Mouse (Mus musculus) cerebellum, adult 8-10 months (tissue): ENCODE data around the gene Dnmt3c.
A peak's percentile ranks its signal among the peaks of the same experiment; 100 is the strongest.
"Not testable (repeated sequence)": the region's sequence is repeated elsewhere in the genome, so short reads cannot be mapped to it uniquely, and the experiment has no call there.

Experiments
- DNase-seq: peaks from one replicate; pipeline ENCODE4 v3.0.0; 2022

Gene Dnmt3c

GRCm38 (mm10) chr2:153696352-153696751 lies at the start of gene Dnmt3c:
Gene Dnmt3c, plus strand, starts transcription at chr2:153696652.
- DNase-seq, result no peak

- no peak for DNase-seq
Observed at GRCm38 (mm10) chr2:153648773-153649297, 47.6 kb upstream of the Dnmt3c start.

GRCm38 (mm10) chr2:153649298-153650013 lies 47.0 kb upstream of the Dnmt3c start, which contains the start of gene Dnmt3b:
Gene Dnmt3b, plus strand, starts transcription at chr2:153649450.
- DNase-seq, result peak; percentile 52

GRCm38 (mm10) chr2:153650014-153650687 lies 46.3 kb upstream of the Dnmt3c start:
- DNase-seq, result peak; percentile 20

GRCm38 (mm10) chr2:153651681-153652080 lies 44.8 kb upstream of the Dnmt3c start:
- DNase-seq, result no peak

- not testable (repeated sequence) for DNase-seq
Observed at GRCm38 (mm10) chr2:153657659-153658058, 38.8 kb upstream of the Dnmt3c start.

GRCm38 (mm10) chr2:153660616-153661015 lies 35.8 kb upstream of the Dnmt3c start:
- DNase-seq, result no peak

- no peak for DNase-seq
Observed at GRCm38 (mm10) chr2:153665401-153665800, 31.1 kb upstream of the Dnmt3c start.

GRCm38 (mm10) chr2:153668754-153669376 lies 27.6 kb upstream of the Dnmt3c start:
- DNase-seq, result peak; percentile 36

- no peak for DNase-seq
Observed at GRCm38 (mm10) chr2:153670111-153670510, 26.3 kb upstream of the Dnmt3c start.

GRCm38 (mm10) chr2:153672619-153673018 lies 23.8 kb upstream of the Dnmt3c start:
- DNase-seq, result no peak

- DNase-seq, result not testable (repeated sequence)
Observed at GRCm38 (mm10) chr2:153675364-153675763, 21.1 kb upstream of the Dnmt3c start.

- no peak for DNase-seq
Observed at GRCm38 (mm10) chr2:153676944-153677343, 19.5 kb upstream of the Dnmt3c start.

- no peak for DNase-seq
Observed at GRCm38 (mm10) chr2:153677550-153677949, 18.9 kb upstream of the Dnmt3c start.

- no peak for DNase-seq
Observed at GRCm38 (mm10) chr2:153679959-153680358, 16.5 kb upstream of the Dnmt3c start.

GRCm38 (mm10) chr2:153693413-153693812 lies 3.0 kb upstream of the Dnmt3c start:
- not testable (repeated sequence) for DNase-seq

- DNase-seq, result no peak
Observed at GRCm38 (mm10) chr2:153694462-153695085, 1.9 kb upstream of the Dnmt3c start.

GRCm38 (mm10) chr2:153703389-153703788 lies 6.9 kb downstream of the Dnmt3c start:
- no peak for DNase-seq

- peak; percentile 13 for DNase-seq
Observed at GRCm38 (mm10) chr2:153710701-153711330, 14.4 kb downstream of the Dnmt3c start.

GRCm38 (mm10) chr2:153712646-153713091 lies 16.2 kb downstream of the Dnmt3c start:
- no peak for DNase-seq

- peak; percentile 28 for DNase-seq
Observed at GRCm38 (mm10) chr2:153713227-153713626, 16.8 kb downstream of the Dnmt3c start.

GRCm38 (mm10) chr2:153717861-153718260 lies 21.4 kb downstream of the Dnmt3c start:
- DNase-seq, result not testable (repeated sequence)
